Mouse (Mus musculus) MEL (cell line): ENCODE results near the gene Ccz1.

Source experiments
- CTCF ChIP-seq, 3 experiments: IDR thresholded peaks in 2 of 3; conservative IDR thresholded peaks in 1 of 3; 2 replicates each; pipeline ENCODE4 v1.5.1; 2011 to 2012; ENCODE audit warnings: low read length in 3 of 3, low read depth in 2 of 3, mild to moderate bottlenecking in 2 of 3, improper control_type of control experiment in 1 of 3, inconsistent platforms in 1 of 3, mixed read lengths in 1 of 3, moderate library complexity in 1 of 3; ENCODE audit not compliant: control insufficient read depth in 1 of 3, insufficient read depth in 1 of 3, poor library complexity in 1 of 3, severe bottlenecking in 1 of 3
- E2F4 ChIP-seq: IDR thresholded peaks from 2 replicates; pipeline ENCODE4 v1.6.1; 2011; ENCODE audit warnings: low read depth, low read length, improper control_type of control experiment, borderline replicate concordance
- ETS1 ChIP-seq: IDR thresholded peaks from 2 replicates; pipeline ENCODE4 v1.6.1; 2012; ENCODE audit warnings: low read depth, mild to moderate bottlenecking, inconsistent platforms, low read length, improper control_type of control experiment, moderate library complexity
- NRF1 ChIP-seq: IDR thresholded peaks from 2 replicates; pipeline ENCODE4 v1.6.1; 2014; ENCODE audit warnings: low read depth, mild to moderate bottlenecking, inconsistent platforms, low read length, improper control_type of control experiment, moderate library complexity; ENCODE audit not compliant: poor library complexity, insufficient read depth, severe bottlenecking
- POLR2A ChIP-seq, 2 experiments: IDR thresholded peaks; 2 replicates each; pipeline ENCODE4 v1.6.1; 2011 to 2012; ENCODE audit warnings: low read length in 2 of 2, mild to moderate bottlenecking in 2 of 2, control low read depth in 1 of 2, improper control_type of control experiment in 1 of 2, low read depth in 1 of 2, moderate library complexity in 1 of 2; ENCODE audit not compliant: control insufficient read depth in 1 of 2, insufficient read depth in 1 of 2, poor library complexity in 1 of 2
- POLR2AphosphoS2 ChIP-seq: IDR thresholded peaks from 2 replicates; pipeline ENCODE4 v1.6.1; 2011; ENCODE audit warnings: low read length, improper control_type of control experiment
- RCOR1 ChIP-seq: IDR thresholded peaks from 2 replicates; pipeline ENCODE4 v1.6.1; 2012; ENCODE audit warnings: low read depth, mild to moderate bottlenecking, inconsistent platforms, low read length, improper control_type of control experiment
- TAL1 ChIP-seq: IDR thresholded peaks from 2 replicates; pipeline ENCODE4 v1.6.1; 2012; ENCODE audit warnings: mild to moderate bottlenecking, inconsistent platforms, low read length, moderate library complexity, mixed read lengths
- USF2 ChIP-seq, 2 experiments: IDR thresholded peaks; 2 replicates each; pipeline ENCODE4 v1.6.1; 2011 to 2012; ENCODE audit warnings: improper control_type of control experiment in 2 of 2, low read length in 2 of 2, borderline replicate concordance in 1 of 2, inconsistent platforms in 1 of 2, low read depth in 1 of 2, mild to moderate bottlenecking in 1 of 2; ENCODE audit not compliant: insufficient read depth in 1 of 2
- ZC3H11A ChIP-seq: IDR thresholded peaks from 2 replicates; pipeline ENCODE4 v1.6.1; 2012; ENCODE audit warnings: low read depth, mild to moderate bottlenecking, inconsistent platforms, low read length, improper control_type of control experiment

DNA sequence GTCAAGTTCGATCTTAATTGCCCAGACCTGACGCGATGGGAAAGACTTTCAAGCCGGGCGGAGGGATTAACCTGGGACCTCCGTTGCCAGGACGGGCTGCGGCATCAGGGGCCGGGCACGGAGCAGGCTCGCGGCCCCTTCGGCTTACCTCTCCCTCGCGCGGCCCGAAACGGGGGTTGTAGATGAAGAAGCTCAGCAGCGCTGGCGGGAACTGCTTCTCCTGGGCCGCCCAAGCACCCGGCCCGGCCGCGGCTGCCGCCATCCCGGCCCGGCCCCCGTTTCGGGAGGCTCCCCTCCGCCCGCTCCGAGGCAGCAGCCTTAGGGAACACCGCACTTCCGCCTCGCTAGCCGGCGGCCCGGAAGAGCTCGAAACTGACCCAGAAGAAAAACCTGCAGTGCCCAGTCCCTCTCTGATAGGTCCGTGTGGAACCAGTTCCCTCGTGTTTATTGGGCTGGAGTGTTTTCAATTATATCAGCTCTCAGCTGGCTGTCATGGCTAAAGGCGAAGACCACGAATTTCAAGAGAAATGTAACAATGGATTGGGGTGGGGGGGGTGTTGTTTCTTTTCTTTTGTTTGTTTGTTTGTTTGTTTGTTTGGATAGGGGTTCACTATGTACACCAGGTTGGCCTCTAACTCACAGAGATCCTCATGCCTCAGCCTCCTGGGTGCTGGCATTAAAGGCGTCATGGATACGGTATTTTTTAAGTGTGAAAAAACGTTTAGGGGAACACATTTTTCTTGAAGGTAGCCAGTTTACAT is at the start of gene Ccz1:
- TF ChIP-seq USF2 (IDR thresholded peaks at IDR 0.05; ENCODE audit: borderline replicate concordance in 1 of 2, insufficient read depth in 1 of 2, low read depth in 1 of 2, low read length in 2 of 2) = no peak
- peak; percentile 50 to 74; a peak in 2 of 4 replicates for TF ChIP-seq POLR2A (IDR thresholded peaks at IDR 0.05; ENCODE audit: control insufficient read depth in 1 of 2, insufficient read depth in 1 of 2, low read depth in 1 of 2, low read length in 2 of 2, poor library complexity in 1 of 2)
- 0 out of 2 replicates have a peak, but pooled peaks have one; percentile 52 for TF ChIP-seq ETS1
- TF ChIP-seq RCOR1 = peak; percentile 61; the same call in 1 of the 2 replicates
- no peak for TF ChIP-seq CTCF (IDR thresholded peaks at IDR 0.05 in 2 of 3, conservative IDR thresholded peaks at IDR 0.05 in 1 of 3; ENCODE audit: control insufficient read depth in 1 of 3, insufficient read depth in 1 of 3, low read depth in 2 of 3, low read length in 3 of 3, poor library complexity in 1 of 3, severe bottlenecking in 1 of 3)
- 0 out of 2 replicates have a peak, but pooled peaks have one; percentile 20 for TF ChIP-seq NRF1
- TF ChIP-seq POLR2AphosphoS2 = no peak
- TF ChIP-seq ZC3H11A = no peak
- no peak for TF ChIP-seq TAL1
- TF ChIP-seq E2F4 = 0 out of 2 replicates have a peak, but pooled peaks have one; percentile 53
